Mouse (Mus musculus) embryo, embryonic 10 days (tissue): ENCODE data around the gene Nr2c1.

Experiments used
- DNase-seq: peaks from one replicate; pipeline ENCODE4 v3.0.0-alpha.2; 2015; ENCODE audit warnings: low spot score

Gene Nr2c1

GRCm38 (mm10) chr10:94210718-94211618, 63.1 kb downstream of the Nr2c1 start:
- DNase-seq = peak; percentile 18

GRCm38 (mm10) chr10:94211725-94212124, 63.9 kb downstream of the Nr2c1 start:
- DNase-seq = no peak

GRCm38 (mm10) chr10:94225026-94225750, 77.4 kb downstream of the Nr2c1 start:
- DNase-seq = peak; percentile 28

- peak; percentile 91 for DNase-seq
Measured at GRCm38 (mm10) chr10:94230172-94230981, 82.6 kb downstream of the Nr2c1 start.

GRCm38 (mm10) chr10:94231025-94231424, 83.2 kb downstream of the Nr2c1 start:
- DNase-seq = no peak

- DNase-seq = no peak
Measured at GRCm38 (mm10) chr10:94235200-94235599, 87.4 kb downstream of the Nr2c1 start.

GRCm38 (mm10) chr10:94241346-94241745, 93.5 kb downstream of the Nr2c1 start:
- no peak for DNase-seq
